Mouse (Mus musculus): ENCODE data around the gene Acot6. TPM values are rescaled to one million over a fixed set of nuclear protein-coding genes. Genes with fewer than 3 reads are reported as not detected.

Gene Acot6
- polyA plus RNA-seq (2012; fragmentation: generic; extraction: Trizol) = not detected

DNA sequence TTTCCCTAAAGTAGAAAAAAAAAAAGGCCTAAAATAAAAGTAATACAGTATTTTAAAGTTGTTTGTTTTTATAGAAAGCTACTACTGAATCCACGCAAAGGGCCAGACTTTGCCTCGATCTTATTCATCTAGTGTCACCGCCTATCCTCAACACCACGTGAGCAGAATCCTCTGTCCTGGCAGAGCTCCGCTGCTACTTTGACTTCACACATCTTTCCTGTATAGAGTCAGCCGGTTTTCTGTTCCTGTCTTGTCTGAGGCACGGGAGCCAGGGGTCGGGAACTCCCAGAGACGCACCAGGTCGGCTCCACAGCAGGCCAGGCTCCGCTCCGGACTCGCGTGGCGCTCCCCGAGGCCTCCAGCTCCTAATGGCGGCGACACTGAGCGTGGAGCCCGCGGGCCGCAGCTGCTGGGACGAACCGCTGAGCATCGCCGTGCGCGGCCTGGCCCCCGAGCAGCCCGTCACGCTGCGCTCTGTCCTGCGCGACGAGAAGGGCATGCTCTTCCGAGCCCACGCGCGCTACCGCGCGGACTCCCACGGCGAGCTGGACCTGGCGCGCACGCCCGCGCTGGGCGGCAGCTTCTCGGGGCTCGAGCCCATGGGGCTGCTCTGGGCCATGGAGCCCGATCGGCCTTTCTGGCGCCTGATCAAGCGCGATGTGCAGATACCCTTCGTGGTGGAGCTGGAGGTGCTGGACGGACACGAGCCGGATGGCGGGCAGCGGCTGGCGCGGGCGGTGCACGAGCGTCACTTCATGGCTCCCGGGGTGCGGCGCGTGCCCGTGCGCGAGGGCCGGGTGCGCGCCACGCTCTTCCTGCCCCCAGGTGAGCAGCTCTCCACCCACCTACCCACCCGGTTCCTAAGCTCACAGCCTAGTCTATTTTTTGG lies at the start of gene Acot6:
Acot6 (plus strand) TSS at position 51 of the 889 bp plus-strand sequence.

DNA sequence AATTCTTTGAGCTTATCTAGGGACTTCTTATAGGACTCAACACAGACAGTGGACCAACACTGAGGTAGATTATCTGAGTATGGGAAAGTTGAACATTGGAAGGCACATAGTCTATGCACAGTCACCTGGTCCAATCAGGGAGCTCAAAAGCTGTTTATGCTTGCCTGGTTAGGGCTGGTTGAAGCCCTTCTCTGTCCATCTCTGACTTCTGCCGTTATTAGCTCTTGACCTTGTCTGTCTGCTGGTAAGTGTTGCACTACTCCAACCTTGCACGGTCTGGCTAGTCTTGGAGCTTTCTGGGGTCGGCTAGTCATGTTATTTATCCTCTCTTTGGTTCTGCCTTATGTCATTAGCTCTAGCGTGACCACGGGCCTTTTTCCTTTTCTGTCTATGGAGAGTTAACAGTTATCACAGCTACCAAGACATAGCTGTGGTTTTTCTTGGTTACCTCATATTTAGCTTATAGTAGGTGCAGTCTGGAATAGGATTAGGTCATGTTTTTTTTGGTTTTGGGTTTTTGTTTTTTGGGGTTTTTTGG lies 48.4 kb upstream of the Acot6 start, which contains the start of gene Acot3:
Acot3 (plus strand) TSS at position 208 of the 538 bp plus-strand sequence.

DNA sequence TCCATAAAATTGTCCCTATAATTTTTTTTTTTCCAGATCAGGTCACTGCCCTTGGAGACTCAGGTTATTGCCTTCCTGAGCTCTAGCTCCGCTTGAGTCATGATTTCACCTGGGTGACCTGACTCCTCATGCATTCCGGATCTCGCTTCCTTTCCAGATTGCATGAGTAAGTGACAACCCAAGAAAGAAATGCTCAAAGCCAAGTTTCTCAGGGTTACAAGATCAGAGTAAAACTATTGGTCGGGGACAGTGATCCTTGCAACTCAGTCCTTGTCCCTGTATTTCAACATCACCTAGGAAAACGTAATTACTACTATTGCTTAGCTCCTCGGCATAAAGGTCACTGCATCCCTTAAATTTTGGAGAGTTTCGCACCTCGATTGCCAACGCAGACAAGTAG lies 31.5 kb upstream of the Acot6 start, which contains the start of gene Acot5:
Acot5 (plus strand) TSS at position 340 of the 400 bp plus-strand sequence.

DNA sequence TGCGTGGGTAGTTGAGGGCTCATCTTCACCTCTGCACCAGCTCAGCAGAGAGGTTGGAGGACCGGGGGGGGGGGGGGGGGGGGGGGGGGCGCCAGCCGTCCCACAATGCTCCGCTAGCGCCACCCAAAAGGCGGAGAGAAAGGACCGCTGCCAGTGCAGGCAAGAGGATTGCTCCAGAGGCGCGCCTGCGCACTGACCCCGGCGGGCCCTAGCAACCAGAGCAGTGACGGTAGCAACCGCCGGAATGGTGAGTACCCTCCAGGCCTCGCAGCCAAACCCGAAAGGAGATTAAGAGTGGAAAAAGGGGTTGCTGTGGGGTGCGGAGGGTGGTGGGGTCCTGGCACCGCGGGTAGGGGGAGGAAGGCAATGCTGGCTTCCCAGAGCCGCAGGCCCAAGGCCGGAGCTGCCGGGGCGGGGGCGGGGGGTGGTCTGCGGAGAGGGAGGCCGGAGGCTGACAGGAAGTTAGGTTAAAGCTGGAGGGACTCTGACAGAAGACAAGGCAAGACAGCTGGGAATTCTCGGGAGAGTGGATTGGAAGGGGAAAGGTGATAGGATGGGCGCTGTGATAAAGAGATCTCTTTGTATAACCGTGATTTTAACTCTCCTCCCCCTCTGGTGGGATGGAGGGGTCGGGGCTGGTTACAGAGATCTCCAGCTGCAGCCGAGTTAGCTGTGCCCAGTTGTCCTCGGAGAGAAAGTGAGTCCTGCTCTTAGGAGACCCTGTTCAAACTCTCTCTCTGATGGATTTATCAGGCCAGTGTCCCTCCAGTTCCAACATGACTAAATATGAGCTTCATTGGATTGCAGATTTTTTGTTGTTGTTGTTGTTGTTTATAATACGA lies 13.9 kb downstream of the Acot6 start, which contains the start of gene Dnal1:
Dnal1 (plus strand) TSS at position 214 of the 842 bp plus-strand sequence.

DNA sequence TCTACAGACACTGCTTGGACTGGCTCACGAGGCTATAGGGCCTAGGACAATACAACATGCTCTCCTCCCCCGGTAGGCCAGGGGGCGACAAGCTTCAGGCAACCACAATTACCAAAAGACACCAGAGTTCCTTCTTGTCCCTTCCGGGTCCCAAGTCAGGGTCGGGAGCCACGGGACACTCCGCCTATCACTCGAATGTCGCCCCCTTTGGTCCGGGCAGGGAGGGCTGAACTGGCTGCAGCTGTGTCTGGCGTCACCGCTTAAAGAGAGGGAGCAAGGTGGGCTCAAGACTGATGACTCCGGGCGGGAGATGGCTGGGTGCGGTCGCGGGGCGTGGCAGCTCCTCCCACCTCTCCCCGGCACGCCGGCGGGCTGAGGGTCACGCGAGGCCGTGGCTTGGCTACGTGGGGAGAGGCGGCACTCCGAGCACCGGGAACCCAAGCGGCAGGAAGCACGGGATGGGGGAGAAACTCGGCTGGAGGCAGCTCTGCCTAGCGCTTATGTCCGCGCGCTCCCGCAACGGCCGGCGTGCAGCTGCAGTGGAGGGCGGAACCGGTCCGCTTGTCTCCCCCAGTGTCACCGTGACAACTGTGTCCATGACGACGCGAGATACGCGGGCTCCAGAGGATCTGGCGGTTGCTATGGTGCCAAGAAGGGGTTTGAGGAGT lies 47.6 kb downstream of the Acot6 start, which contains the start of gene Pnma1:
Pnma1 (minus strand) TSS at position 536 of the 668 bp plus-strand sequence.

Other genes with a start within 250 kb of the Acot6 start
- 10 to 100 TPM in 1 of 2 experiments, 1 to 10 TPM in 1; 1.1 to 11.2 TPM for gene Numb, start 178.7 kb upstream of the Acot6 start, polyA plus RNA-seq (2012; fragmentation: generic; extraction: Trizol)
- gene Riox1, start 150.0 kb upstream of the Acot6 start, polyA plus RNA-seq (2012; fragmentation: generic; extraction: Trizol) = 1 to 10 TPM; 7.9 to 8.7 TPM
- not detected for gene Heatr4, start 115.8 kb upstream of the Acot6 start, polyA plus RNA-seq (2012; fragmentation: generic; extraction: Trizol)
- gene Acot2, start 112.8 kb upstream of the Acot6 start, polyA plus RNA-seq (2012; fragmentation: generic; extraction: Trizol) = 1 to 10 TPM in 1 of 2 experiments, under 1 TPM in 1; 0.28 to 8.4 TPM
- under 1 TPM in 1 of 2 experiments, not detected in 1; 0.11 TPM for gene Acot1, start 91.2 kb upstream of the Acot6 start, polyA plus RNA-seq (2012; fragmentation: generic; extraction: Trizol)
- gene Acot4, start 62.3 kb upstream of the Acot6 start, polyA plus RNA-seq (2012; fragmentation: generic; extraction: Trizol) = not detected
- gene Gm49366, start 61.7 kb upstream of the Acot6 start, polyA plus RNA-seq (2012; fragmentation: generic; extraction: Trizol) = not detected
- gene Acot3, start 48.5 kb upstream of the Acot6 start, polyA plus RNA-seq (2012; fragmentation: generic; extraction: Trizol) = not detected
- not detected for gene Acot5, start 31.3 kb upstream of the Acot6 start, polyA plus RNA-seq (2012; fragmentation: generic; extraction: Trizol)
- gene Dnal1, start 13.7 kb downstream of the Acot6 start, polyA plus RNA-seq (2012; fragmentation: generic; extraction: Trizol) = 1 to 10 TPM in 1 of 2 experiments, under 1 TPM in 1; 0.30 to 4.2 TPM
- gene Pnma1, start 47.8 kb downstream of the Acot6 start, polyA plus RNA-seq (2012; fragmentation: generic; extraction: Trizol) = under 1 TPM; 0.04 to 0.60 TPM
- 1 to 10 TPM in 1 of 2 experiments, under 1 TPM in 1; 0.90 to 5.3 TPM for gene Elmsan1, start 118.2 kb downstream of the Acot6 start, polyA plus RNA-seq (2012; fragmentation: generic; extraction: Trizol)
- under 1 TPM; 0.14 to 0.72 TPM for gene Ptgr2, start 184.6 kb downstream of the Acot6 start, polyA plus RNA-seq (2012; fragmentation: generic; extraction: Trizol)
- 10 to 100 TPM in 1 of 2 experiments, 1 to 10 TPM in 1; 4.7 to 17.6 TPM for gene Zfp410, start 216.2 kb downstream of the Acot6 start, polyA plus RNA-seq (2012; fragmentation: generic; extraction: Trizol)

Data from C3H10T1/2 (cell line).